Mouse (Mus musculus): ENCODE measurements around the gene Arpc3. TPM values are rescaled to one million over a fixed set of nuclear protein-coding genes. Genes with fewer than 3 reads are reported as not detected.

Gene Arpc3
- polyA plus RNA-seq, 1 experiment from 2014 or later = 161 TPM

- Histone ChIP-seq H3K36me3 (ENCODE audit: control insufficient read depth, insufficient read depth, low read length) (0 out of 2 replicates have a peak, but pooled peaks cover 6% of the 10 kb centered on the region), H3K27me3 (replicated peaks; ENCODE audit: control insufficient read depth, insufficient read depth, low read length) (no peaks in the 10 kb centered on the region), H3K9ac (ENCODE audit: low read depth, low read length) (peak overlapping the region; percentile 78), H3K4me2 (ENCODE audit: low read depth, low read length) (peak overlapping the region; percentile 84), H3K27ac (ENCODE audit: low read length) (peak overlapping the region; percentile 26; the same call in 1 of the 2 replicates), H3K4me1 (ENCODE audit: control insufficient read depth, insufficient read depth, low read length) (peaks cover 9% of the 10 kb centered on the region), H3K9me3 (ENCODE audit: control insufficient read depth, low read length) (no peaks in the 10 kb centered on the region), H3K4me3 (ENCODE audit: low read length) (peak overlapping the region; percentile 74)
- WGBS = 12% methylated on average over 19 of the region's 19 CpGs
- peak; percentile 44 for ATAC-seq
Observed at GRCm38 (mm10) chr5:122392227-122393004, 738 bp downstream of the Arpc3 start.

DNA sequence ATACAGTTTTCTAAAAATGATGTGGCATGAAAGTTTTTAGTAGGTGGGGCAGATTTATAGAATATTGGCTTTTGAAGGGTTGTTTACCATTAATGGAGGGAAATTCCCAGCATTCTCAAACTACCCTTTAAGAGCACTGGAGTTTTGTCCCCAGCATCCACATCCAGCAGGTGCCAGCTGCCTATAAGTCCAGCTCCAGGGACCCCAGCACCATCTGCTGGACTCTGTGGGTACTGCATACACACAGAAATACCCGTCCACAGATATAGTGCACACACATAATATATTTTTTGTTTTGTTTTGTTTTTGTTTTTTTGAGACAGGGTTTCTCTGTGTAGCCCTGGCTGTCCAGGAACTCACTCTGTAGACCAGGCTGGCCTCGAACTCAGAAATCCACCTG lies 2.2 kb downstream of the Arpc3 start:
- Histone ChIP-seq H3K4me2 (ENCODE audit: low read depth, low read length) (no peak overlapping the region), H3K9ac (ENCODE audit: low read depth, low read length) (no peak overlapping the region), H3K27me3 (replicated peaks; ENCODE audit: control insufficient read depth, insufficient read depth, low read length) (no peaks in the 10 kb centered on the region), H3K9me3 (ENCODE audit: control insufficient read depth, low read length) (no peaks in the 10 kb centered on the region), H3K4me3 (ENCODE audit: low read length) (no peak overlapping the region), H3K27ac (ENCODE audit: low read length) (no peak overlapping the region), H3K4me1 (ENCODE audit: control insufficient read depth, insufficient read depth, low read length) (peaks cover 9% of the 10 kb centered on the region), H3K36me3 (ENCODE audit: control insufficient read depth, insufficient read depth, low read length) (peaks cover 6% of the 10 kb centered on the region; the same call in 1 of the 2 replicates)
- WGBS = 58% methylated on average over 2 of the region's 2 CpGs
- ATAC-seq = no peak

GRCm38 (mm10) chr5:122396791-122397190 lies 5.1 kb downstream of the Arpc3 start:
- peaks cover 6% of the 10 kb centered on the region; the same call in 1 of the 2 replicates for H3K36me3 ChIP-seq (ENCODE audit: control insufficient read depth, insufficient read depth, low read length)
- no peak overlapping the region for H3K9ac ChIP-seq (ENCODE audit: low read depth, low read length)
- H3K9me3 ChIP-seq (ENCODE audit: control insufficient read depth, low read length) = no peaks in the 10 kb centered on the region
- H3K4me1 ChIP-seq (ENCODE audit: control insufficient read depth, insufficient read depth, low read length) = peaks cover 9% of the 10 kb centered on the region
- H3K27me3 ChIP-seq (replicated peaks; ENCODE audit: control insufficient read depth, insufficient read depth, low read length) = no peaks in the 10 kb centered on the region
- H3K27ac ChIP-seq (ENCODE audit: low read length) = peak overlapping the region; percentile 24
- 81% methylated on average over 10 of the region's 10 CpGs for WGBS
- no peak overlapping the region for H3K4me3 ChIP-seq (ENCODE audit: low read length)
- ATAC-seq = no peak
- no peak overlapping the region for H3K4me2 ChIP-seq (ENCODE audit: low read depth, low read length)

- no peak for ATAC-seq
- WGBS = 86% methylated on average over 8 of the region's 8 CpGs
- peaks cover 9% of the 10 kb centered on the region for H3K36me3 ChIP-seq (ENCODE audit: control insufficient read depth, insufficient read depth, low read length)
- no peaks in the 10 kb centered on the region for H3K27me3 ChIP-seq (replicated peaks; ENCODE audit: control insufficient read depth, insufficient read depth, low read length)
- H3K27ac ChIP-seq (ENCODE audit: low read length) = peak overlapping the region; percentile 2; the same call in 1 of the 2 replicates
- no peak overlapping the region for H3K9ac ChIP-seq (ENCODE audit: low read depth, low read length)
- no peaks in the 10 kb centered on the region for H3K9me3 ChIP-seq (ENCODE audit: control insufficient read depth, low read length)
- H3K4me3 ChIP-seq (ENCODE audit: low read length) = no peak overlapping the region
- peaks cover 7% of the 10 kb centered on the region for H3K4me1 ChIP-seq (ENCODE audit: control insufficient read depth, insufficient read depth, low read length)
- no peak overlapping the region for H3K4me2 ChIP-seq (ENCODE audit: low read depth, low read length)
Observed at GRCm38 (mm10) chr5:122397495-122397894, 5.8 kb downstream of the Arpc3 start.

GRCm38 (mm10) chr5:122399871-122400270 lies 8.2 kb downstream of the Arpc3 start:
- Histone ChIP-seq H3K27me3 (replicated peaks; ENCODE audit: control insufficient read depth, insufficient read depth, low read length) (no peaks in the 10 kb centered on the region), H3K27ac (ENCODE audit: low read length) (no peak overlapping the region), H3K4me2 (ENCODE audit: low read depth, low read length) (no peak overlapping the region), H3K36me3 (ENCODE audit: control insufficient read depth, insufficient read depth, low read length) (peaks cover 12% of the 10 kb centered on the region), H3K9me3 (ENCODE audit: control insufficient read depth, low read length) (no peaks in the 10 kb centered on the region), H3K4me3 (ENCODE audit: low read length) (no peak overlapping the region), H3K4me1 (ENCODE audit: control insufficient read depth, insufficient read depth, low read length) (no peaks in the 10 kb centered on the region), H3K9ac (ENCODE audit: low read depth, low read length) (no peak overlapping the region)
- ATAC-seq = no peak
- 82% methylated on average over 8 of the region's 8 CpGs for WGBS

GRCm38 (mm10) chr5:122400628-122401302 lies 9.1 kb downstream of the Arpc3 start:
- H3K36me3 ChIP-seq (ENCODE audit: control insufficient read depth, insufficient read depth, low read length) = peaks cover 12% of the 10 kb centered on the region
- peak; percentile 28; the same call in 1 of the 2 replicates for ATAC-seq
- no peaks in the 10 kb centered on the region for H3K27me3 ChIP-seq (replicated peaks; ENCODE audit: control insufficient read depth, insufficient read depth, low read length)
- 0 out of 2 replicates have a peak overlapping the region, but pooled peaks have one; percentile 38 for H3K27ac ChIP-seq (ENCODE audit: low read length)
- H3K4me3 ChIP-seq (ENCODE audit: low read length) = no peak overlapping the region
- H3K4me2 ChIP-seq (ENCODE audit: low read depth, low read length) = no peak overlapping the region
- H3K4me1 ChIP-seq (ENCODE audit: control insufficient read depth, insufficient read depth, low read length) = no peaks in the 10 kb centered on the region
- no peaks in the 10 kb centered on the region for H3K9me3 ChIP-seq (ENCODE audit: control insufficient read depth, low read length)
- H3K9ac ChIP-seq (ENCODE audit: low read depth, low read length) = no peak overlapping the region
- WGBS = 63% methylated on average over 18 of the region's 18 CpGs

- Histone ChIP-seq H3K36me3 (ENCODE audit: control insufficient read depth, insufficient read depth, low read length) (peaks cover 12% of the 10 kb centered on the region), H3K9me3 (ENCODE audit: control insufficient read depth, low read length) (no peaks in the 10 kb centered on the region), H3K27me3 (replicated peaks; ENCODE audit: control insufficient read depth, insufficient read depth, low read length) (no peaks in the 10 kb centered on the region), H3K4me1 (ENCODE audit: control insufficient read depth, insufficient read depth, low read length) (no peaks in the 10 kb centered on the region), H3K4me3 (ENCODE audit: low read length) (no peak overlapping the region), H3K27ac (ENCODE audit: low read length) (no peak overlapping the region), H3K9ac (ENCODE audit: low read depth, low read length) (no peak overlapping the region), H3K4me2 (ENCODE audit: low read depth, low read length) (no peak overlapping the region)
- WGBS = 21% methylated on average over 8 of the region's 8 CpGs
- ATAC-seq = 0 out of 2 replicates have a peak, but pooled peaks have one; percentile 27
Observed at GRCm38 (mm10) chr5:122401303-122401640, 9.6 kb downstream of the Arpc3 start.

- Histone ChIP-seq H3K4me2 (ENCODE audit: low read depth, low read length) (no peak overlapping the region), H3K9ac (ENCODE audit: low read depth, low read length) (no peak overlapping the region), H3K27me3 (replicated peaks; ENCODE audit: control insufficient read depth, insufficient read depth, low read length) (no peaks in the 10 kb centered on the region), H3K4me1 (ENCODE audit: control insufficient read depth, insufficient read depth, low read length) (no peaks in the 10 kb centered on the region), H3K36me3 (ENCODE audit: control insufficient read depth, insufficient read depth, low read length) (peaks cover 12% of the 10 kb centered on the region), H3K9me3 (ENCODE audit: control insufficient read depth, low read length) (no peaks in the 10 kb centered on the region), H3K27ac (ENCODE audit: low read length) (no peak overlapping the region), H3K4me3 (ENCODE audit: low read length) (no peak overlapping the region)
- ATAC-seq = no peak
- 71% methylated on average over 13 of the region's 13 CpGs for WGBS
Observed at GRCm38 (mm10) chr5:122402160-122402559, 10.5 kb downstream of the Arpc3 start.

DNA sequence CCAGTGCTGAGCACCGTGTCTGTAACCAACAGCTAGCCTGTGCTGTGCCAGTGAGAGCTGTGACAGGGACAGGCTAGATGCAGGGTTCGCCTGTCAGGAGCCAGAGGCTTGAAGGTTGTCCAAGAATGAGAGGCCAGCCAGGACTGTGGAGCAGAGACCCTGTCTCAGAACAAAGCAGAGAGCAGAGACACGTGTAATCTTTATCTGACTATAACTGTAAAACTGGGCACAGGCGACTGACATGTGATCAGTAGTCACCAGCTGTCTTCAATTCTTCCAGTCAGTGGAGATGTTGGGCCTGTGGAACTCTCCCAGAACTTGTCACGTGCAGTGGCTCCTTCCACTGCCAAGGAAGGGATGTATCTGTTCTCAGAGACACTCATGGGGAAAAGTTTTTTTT lies 11.1 kb downstream of the Arpc3 start:
- Histone ChIP-seq H3K9me3 (ENCODE audit: control insufficient read depth, low read length) (no peaks in the 10 kb centered on the region), H3K4me2 (ENCODE audit: low read depth, low read length) (no peak overlapping the region), H3K4me1 (ENCODE audit: control insufficient read depth, insufficient read depth, low read length) (no peaks in the 10 kb centered on the region), H3K9ac (ENCODE audit: low read depth, low read length) (no peak overlapping the region), H3K36me3 (ENCODE audit: control insufficient read depth, insufficient read depth, low read length) (peaks cover 12% of the 10 kb centered on the region), H3K27me3 (replicated peaks; ENCODE audit: control insufficient read depth, insufficient read depth, low read length) (no peaks in the 10 kb centered on the region), H3K27ac (ENCODE audit: low read length) (no peak overlapping the region), H3K4me3 (ENCODE audit: low read length) (no peak overlapping the region)
- ATAC-seq = no peak
- 85% methylated on average over 5 of the region's 5 CpGs for WGBS

All from intestine, embryonic 16.5 days (tissue).